Mouse (Mus musculus) cerebellum, postnatal 10 days (tissue): ENCODE data around the gene Stk4.
A peak's percentile ranks its signal among the peaks of the same experiment; 100 is the strongest.
"Not testable (repeated sequence)": the region's sequence is repeated elsewhere in the genome, so short reads cannot be mapped to it uniquely, and the experiment has no call there.

Experiments used
- DNase-seq, 2 experiments: peaks; one replicate each; pipeline ENCODE4 v3.0.0; 2021; ENCODE audit warnings: mixed read lengths in 2 of 2

The Stk4 gene

DNA sequence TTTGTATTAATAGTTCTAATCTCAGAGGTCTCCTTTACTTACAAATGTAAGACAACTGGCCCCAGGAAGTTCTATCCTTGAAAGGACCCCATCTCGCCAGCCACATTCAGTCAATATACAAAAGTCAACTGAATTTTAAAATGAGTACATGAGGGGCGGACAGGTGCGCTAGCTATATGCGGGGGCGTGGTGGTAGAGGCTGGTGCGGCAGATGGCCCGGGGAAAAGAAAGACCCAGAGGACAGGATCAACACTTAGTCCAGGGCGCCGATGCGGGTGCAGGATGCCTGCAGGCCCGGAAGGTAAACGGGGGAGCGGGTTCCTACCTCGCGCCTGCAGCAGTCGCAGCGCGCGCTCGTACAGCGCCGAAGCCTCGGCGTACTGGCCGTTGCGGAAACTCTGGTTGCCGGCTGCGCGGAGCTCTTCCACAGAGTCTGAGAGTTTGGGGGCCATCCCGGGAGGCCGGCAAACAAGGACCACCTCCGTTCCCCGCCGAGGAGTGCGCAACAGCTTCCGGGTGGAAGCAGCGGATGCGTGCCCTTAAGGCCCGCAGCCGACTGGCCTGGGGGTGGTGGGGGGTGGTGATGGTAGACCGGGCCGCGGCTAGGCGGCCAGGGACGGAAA lies at the start of gene Stk4:
Gene Stk4, plus strand, starts transcription at position 181 of the 623 bp plus-strand sequence.
- no peak for DNase-seq

DNA sequence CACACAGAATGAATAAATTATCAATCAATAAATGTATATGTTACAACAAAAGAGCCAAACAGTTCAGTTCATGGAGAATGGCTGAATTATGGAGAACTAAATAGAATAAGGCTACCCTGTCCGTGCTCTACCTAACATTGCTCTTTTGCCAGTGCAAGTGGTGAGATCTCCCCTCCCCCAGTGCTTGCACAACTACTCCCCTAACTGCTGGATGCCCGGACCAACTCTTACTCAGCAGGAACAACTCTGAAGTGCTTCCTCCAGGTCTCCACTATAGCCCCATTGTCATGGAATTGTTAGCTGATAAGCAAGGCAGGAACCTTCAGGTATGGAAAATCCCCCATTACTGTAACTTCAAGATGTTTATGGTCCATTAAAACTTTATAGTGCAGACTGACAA lies 48.0 kb upstream of the Stk4 start:
- DNase-seq: no peak

DNA sequence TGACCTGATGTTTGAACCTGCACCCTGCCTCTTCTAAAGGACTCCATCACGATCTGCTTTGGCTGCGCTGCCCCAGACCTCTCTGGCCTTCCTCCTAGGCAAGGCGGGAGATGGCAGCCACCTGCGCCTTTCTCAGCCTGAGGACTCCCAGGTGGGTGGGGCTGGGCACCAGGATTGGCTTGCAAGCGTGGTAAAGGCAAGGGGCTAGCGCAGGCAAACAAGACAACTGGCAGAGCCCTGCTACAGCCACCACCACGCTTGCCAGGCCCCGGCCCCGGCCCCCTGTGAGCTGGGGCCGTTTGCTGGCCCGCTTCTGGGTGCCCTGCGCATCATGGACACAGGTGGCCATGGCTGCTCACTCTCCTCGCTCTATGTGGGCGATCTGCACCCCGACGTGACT lies 45.0 kb upstream of the Stk4 start, which contains the start of gene Pabpc1l:
Gene Pabpc1l, plus strand, starts transcription at position 301 of the 400 bp plus-strand sequence.
- DNase-seq: no peak

DNA sequence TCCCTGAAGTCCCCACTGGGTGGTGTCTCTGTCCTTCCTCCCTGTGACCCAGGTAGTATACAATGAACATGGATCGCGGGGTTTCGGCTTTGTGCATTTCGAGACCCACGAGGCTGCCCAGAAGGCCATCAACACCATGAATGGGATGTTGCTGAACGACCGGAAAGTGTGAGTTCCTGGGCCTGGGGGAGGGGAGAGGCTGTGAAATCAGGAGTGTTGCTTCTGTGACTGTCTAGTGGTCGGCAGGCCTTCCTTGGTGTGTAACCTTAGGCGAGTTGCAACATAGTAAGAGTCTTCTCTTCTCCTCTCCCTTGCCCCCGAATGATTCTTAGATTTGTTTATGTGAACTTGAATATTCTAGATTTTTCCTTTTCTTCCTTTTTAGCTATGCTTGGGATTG lies 39.0 kb upstream of the Stk4 start:
- no peak for DNase-seq

- no peak for DNase-seq
Measured at GRCm38 (mm10) chr2:164032973-164033372, 37.1 kb upstream of the Stk4 start.

DNA sequence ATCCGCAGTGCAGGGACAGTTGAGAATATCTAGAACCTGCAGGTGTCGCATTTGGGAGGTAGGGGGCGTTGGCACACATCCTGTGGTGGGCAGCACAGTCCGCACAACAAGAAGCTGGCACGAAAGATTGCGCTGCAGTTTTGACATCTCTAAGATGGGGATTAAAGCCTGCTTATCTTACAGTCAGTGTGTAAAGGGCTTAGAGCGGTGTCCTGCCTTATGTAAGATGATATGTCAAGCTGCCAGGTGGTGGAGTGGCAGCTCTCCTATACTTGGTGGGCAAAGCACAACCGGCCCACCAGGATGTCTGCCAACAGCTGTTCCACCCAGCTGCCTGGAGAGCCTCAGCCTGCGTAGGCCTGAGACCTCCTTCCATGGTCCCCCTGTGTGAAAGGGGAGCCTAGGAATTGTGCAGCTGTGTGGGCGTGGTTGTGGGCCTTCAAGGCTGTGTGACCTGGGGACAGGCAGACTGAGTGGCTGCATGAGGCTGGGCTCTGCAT lies 33.6 kb upstream of the Stk4 start:
- peak; percentile 52 to 59 for DNase-seq

DNA sequence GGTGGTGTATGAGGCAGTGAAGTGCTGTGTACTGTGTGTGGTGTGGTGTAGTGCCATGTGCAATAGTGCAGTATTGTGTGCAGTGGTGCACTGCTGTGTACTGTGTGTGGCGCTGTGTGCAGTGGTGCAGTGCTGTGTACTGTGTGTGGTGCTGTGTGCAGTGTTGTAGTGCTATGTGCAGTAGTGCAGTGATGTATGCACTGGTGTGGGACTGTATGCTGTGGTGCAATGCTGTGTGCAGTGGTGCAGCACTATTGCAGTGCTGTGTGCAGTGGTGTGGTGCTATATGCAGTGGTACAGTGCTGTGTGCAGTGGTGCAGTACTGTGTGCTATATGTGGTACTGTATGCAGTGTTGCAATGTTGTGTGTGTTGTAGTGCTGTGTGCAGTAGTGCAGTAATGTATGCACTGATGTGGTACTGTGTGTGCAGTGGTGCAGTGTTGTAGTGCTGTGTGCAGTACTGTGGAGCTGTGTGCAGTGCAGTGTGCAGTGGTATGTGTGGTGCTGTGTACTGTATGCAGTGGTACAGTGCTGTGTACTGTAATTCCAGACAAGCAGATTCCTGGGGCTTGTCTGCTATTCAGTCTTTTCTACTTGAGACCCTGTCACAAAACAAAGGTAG lies 31.6 kb upstream of the Stk4 start:
- no peak for DNase-seq

GRCm38 (mm10) chr2:164040949-164041348 lies 29.2 kb upstream of the Stk4 start:
- no peak for DNase-seq

DNA sequence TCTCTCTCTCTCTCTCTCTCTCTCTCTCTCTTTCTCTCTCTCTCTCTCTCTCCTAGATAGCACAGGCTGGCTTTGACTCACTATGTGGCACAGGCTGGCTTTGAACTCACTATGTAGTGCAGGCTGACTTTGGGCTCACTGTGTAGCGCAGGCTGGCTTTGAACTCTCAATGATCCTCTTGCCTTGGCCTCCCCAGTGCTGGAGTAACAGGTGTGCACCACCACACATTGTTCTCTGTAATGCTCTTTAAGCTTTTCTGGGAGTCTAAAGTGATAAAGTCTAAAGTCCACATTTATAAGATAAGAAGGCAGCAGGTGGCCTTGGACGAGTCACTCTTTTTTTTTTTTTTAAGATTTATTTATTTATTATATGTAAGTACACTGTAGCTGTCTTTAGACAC lies 28.6 kb upstream of the Stk4 start:
- no peak for DNase-seq

GRCm38 (mm10) chr2:164047197-164047690 lies 22.9 kb upstream of the Stk4 start:
- peak; percentile 50 to 58 for DNase-seq

DNA sequence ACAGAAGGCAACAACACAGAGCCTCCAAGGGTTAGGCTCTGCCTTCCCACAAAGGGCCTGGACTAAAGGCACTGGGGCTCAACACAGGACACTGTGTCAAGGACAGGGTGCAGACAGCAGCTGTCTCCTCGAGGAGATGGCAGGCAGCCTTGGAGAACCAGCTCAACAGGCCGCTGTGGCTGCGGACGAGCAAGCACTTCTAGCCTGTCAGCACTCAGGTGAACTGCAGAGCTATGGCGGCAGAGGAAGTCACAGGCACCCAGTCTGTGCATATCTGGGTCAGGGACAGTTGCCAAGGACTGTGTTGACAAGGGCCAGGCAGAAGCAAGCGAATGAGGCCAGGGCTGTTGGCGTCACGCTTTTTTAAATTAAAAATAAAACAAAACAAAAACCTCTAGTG lies 16.4 kb upstream of the Stk4 start:
- DNase-seq: peak; percentile 59 to 73

- no peak for DNase-seq
Measured at GRCm38 (mm10) chr2:164054671-164055070, 15.5 kb upstream of the Stk4 start.

DNA sequence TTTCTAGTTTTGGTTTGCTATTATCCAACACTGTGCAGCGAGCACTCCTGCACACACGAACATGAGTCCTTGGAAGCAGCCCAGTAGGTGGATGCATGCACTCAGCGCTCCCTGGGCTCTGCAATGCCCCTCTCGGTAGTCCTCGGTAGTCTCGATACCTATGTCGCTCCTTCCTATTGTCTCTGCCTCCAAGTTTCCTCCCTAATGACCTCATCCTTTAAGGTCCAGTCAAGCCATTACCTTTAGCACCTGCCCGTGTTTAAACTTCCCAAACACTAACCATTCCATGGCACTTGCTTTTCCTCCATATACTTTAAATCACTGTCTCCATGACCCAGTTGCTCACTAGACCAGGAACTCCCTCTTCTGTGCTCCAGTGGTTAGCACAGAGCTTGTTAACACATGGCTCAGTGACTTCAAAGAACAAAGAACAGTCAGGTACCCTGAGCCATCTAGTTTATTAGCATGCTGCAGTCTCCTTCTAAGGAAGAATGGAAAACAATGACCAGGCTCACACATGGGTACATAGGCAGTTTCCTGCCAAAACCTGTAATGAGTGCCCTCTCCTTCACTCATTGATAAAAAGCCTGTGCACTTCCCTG lies 10.4 kb upstream of the Stk4 start:
- no peak for DNase-seq

- peak; percentile 96 to 99 for DNase-seq
Measured at GRCm38 (mm10) chr2:164070765-164071436, 779 bp downstream of the Stk4 start, which contains the start of gene Tomm34. Gene Tomm34 (minus strand): TSS chr2:164071169.

- DNase-seq: not testable (repeated sequence)
Measured at GRCm38 (mm10) chr2:164071437-164071820, 1.3 kb downstream of the Stk4 start.

- no peak for DNase-seq
Measured at GRCm38 (mm10) chr2:164072109-164072508, 2.0 kb downstream of the Stk4 start.

GRCm38 (mm10) chr2:164073120-164073519 lies 3.0 kb downstream of the Stk4 start:
- peak in 1 of 2 experiments; percentile 15 for DNase-seq

DNA sequence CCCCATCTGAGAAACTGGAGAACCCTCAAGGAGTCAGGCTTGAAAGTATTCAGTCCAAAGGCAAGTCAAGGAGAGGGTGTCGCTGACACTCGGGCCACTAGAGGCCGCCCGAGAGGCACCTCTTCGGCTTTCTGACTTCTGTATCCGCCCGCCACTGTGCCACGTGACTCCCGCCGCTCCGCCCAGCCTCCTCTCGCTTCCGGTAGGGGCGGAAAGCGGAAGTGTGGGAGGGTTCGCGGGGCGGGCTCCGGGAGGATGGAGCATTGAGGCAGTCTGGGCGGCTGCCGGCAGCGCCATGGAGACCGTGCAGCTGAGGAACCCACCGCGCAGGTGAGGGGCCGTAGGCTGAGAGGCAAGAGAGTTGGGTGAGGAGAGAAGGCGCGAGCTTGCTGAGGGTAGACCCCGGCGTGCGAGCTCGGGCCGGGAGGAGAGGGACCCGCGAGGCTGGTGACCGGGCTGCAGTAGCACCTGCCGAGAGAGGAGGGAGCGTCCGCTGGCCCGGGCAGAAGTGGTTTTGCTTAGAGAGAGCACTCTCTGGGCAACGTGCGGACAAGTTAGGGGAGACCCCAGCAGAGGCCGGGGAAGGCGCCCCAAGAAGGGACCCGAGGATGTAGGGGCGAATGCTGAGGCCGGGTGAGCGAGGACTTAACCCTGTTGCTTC lies 3.9 kb downstream of the Stk4 start:
- peak; percentile 99 for DNase-seq

- no peak for DNase-seq
Measured at GRCm38 (mm10) chr2:164075088-164075487, 5.0 kb downstream of the Stk4 start.

DNA sequence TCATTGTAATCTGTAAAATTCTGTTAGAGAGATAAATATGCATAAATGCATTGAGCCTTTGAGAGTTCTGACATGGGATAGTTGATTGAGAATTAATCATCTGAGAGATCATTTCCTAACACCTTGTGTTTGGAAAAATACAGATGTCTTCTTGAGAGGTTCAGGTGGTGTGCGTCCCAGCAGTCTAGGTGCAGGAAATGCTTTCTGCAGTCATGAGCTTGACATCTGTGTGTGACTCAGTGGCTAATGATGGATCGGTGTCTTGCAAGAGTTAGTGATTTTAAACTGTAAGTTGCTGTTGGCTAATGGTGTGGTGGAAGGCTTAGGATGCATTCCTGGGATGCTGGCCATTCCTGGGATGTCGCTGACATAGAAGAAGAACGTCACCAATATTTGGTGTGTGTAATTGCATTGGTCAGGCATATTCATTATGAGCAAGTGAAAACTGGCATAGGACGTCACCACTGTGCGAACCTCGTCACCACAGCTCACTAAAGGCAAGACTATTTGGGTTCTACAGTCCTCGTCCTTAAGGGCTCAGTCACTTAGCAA lies 6.8 kb downstream of the Stk4 start:
- no peak for DNase-seq

DNA sequence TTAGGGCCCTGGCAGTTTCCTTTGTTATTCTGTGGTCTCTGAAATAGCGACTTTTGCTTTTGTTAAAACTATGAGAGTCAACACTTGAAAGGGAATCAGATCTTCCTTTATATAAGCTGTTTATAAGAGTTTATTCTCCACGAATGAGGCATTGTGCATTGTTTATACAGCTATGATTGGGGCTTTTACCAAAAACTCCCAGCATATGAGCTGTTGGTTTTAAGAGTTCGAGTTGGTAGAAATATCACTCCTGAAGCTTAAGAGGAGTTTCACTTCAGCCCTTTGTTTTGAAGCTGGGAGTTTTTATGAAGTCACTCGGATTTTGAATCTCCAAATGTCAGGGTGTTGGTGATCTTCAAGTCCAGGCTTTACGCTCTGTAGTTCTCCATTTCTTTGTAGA lies 7.8 kb downstream of the Stk4 start:
- no peak for DNase-seq

DNA sequence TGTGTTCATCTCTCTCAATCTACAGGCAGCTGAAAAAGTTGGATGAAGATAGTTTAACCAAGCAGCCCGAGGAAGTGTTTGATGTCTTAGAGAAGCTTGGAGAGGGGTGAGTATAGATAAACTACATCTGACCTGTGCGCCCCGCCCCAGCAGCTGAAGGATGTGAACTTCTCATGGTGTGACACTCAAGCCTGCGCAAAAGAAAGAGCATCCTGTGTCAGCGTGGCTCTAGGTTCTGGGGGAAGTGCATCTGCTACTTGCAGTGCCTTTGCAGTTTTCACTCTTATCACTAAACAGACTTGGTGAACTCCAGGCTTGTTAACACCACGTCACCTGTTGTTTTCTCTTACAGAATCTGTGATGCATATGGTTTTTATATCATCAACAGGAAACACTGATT lies 9.4 kb downstream of the Stk4 start:
- DNase-seq: no peak
